Mouse (Mus musculus): ENCODE measurements at regions not wholly inside any gene's neighbourhood (a gene's known extent, or its start where the extent isn't known, plus 50 kb on each side); places are given as distances from the start of the nearest gene placed in this dataset. TPM values are rescaled to one million over a fixed set of nuclear protein-coding genes. Genes with fewer than 3 reads are reported as not detected.

DNA sequence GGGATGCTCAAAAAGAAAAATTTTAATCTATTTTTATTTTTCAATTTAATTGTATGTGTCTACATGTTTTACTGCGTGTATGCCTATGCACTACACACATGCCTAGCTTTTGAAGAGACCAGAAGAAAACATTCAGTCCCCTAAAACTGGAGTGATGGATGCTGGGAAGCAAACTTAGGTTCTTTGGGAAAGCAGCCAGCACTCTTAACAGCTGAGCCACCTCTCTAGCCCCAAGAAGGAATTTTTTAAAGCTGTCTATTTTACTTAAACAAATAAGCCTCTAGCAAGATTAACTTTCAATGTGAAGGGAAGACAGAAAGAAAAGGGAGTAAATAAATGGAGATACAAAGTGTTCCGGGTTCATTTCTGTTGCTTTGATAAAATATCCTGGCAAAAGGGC is 52.3 kb upstream of the Sdk1 start:
- H3K4me1 ChIP-seq (ENCODE audit: control insufficient read depth, insufficient read depth), result no peaks in the 10 kb centered on the region
- no peaks in the 10 kb centered on the region for H3K36me3 ChIP-seq (replicated peaks; ENCODE audit: control insufficient read depth, insufficient read depth, low read length)
- DNase-seq (ENCODE audit: low spot score) (no peak), ATAC-seq (ENCODE audit: insufficient read depth, low read depth) (no peak)
- 71% methylated on average over 2 of the region's 2 CpGs for WGBS
- no peak overlapping the region for H3K4me2 ChIP-seq (ENCODE audit: low read depth, low read length)
- no peak for TF ChIP-seq CTCF (IDR thresholded peaks at IDR 0.05; ENCODE audit: low read depth)
- TF ChIP-seq EP300 (IDR thresholded peaks at IDR 0.05; ENCODE audit: low read depth), result no peak
- H3K4me3 ChIP-seq (ENCODE audit: low read depth, low read length), result no peak overlapping the region
- no peaks in the 10 kb centered on the region for H3K27me3 ChIP-seq (ENCODE audit: control insufficient read depth, insufficient read depth, low read length)
- H3K9me3 ChIP-seq (replicated peaks; ENCODE audit: control insufficient read depth, low read length), result no peaks in the 10 kb centered on the region
- H3K9ac ChIP-seq (replicated peaks; ENCODE audit: low read depth, low read length), result no peak overlapping the region
- H3K27ac ChIP-seq (ENCODE audit: low read depth), result no peak overlapping the region

Small RNA genes in the stretch of these regions (microRNA-seq; reads per million reads assigned to microRNA genes)
- gene Gm26113, result not detected

Measured in heart, postnatal 0 days (tissue).